Mouse (Mus musculus) mouse embryonic stem cell (cell line): ENCODE data around the gene Ppp1r12a.

Experiments used
- in situ Hi-C, 2 experiments: fragments of 300-500 bp; cut with MboI; formaldehyde crosslinking; loops; 1 replicate in 1 of 2; 3 replicates in 1 of 2; pipeline ENCODE4 v1.14.3; 2019 to 2020; ENCODE audit warnings: low sequenced_read_pairs in 2 of 2, low pct_unique_long_range_greater_than_20kb in 1 of 2, mixed read lengths in 1 of 2; ENCODE audit not compliant: unreplicated experiment in 1 of 2

Gene Ppp1r12a

DNA sequence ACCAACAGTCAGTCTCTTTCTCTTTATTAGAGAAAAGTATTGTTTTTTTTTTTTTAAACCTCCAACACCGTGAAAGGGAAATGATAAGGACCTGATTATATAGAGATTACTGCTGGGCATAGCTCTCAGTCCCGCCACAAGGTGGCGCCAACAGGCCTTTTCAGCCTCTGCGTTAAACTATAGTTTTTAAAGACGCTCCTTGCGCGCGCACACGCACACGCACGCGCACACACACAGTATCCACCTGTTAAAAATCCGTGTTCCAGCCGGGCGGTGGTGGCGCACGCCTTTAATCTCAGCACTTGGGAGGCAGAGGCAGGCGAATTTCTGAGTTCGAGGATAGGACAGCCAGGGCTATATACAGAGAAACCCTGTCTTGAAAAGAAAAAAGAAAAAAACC lies 138.8 kb downstream of the Ppp1r12a start:
- in situ Hi-C loops: no loop called here

GRCm38 (mm10) chr10:108307772-108308171 lies 145.8 kb downstream of the Ppp1r12a start:
- in situ Hi-C loops: no loop called here

DNA sequence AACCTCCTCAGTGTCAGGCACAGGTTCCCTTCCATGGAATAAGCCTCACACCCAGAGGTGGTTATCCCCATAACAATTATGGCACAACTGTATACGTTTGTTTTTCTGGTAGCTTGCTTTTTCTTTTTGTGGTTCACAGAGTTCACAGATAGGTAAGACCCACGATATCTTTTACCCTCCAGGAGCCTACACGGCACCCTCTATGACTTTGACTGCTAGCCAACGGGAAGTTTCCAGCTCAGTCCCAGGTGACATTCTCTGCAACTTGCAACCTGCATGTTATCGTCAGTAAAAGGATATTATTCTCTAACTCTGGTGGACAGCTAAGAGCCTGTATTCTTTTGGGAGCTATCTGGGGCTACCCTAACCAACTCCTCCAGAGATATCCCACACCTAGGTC lies 148.2 kb downstream of the Ppp1r12a start:
- in situ Hi-C loops: no loop called here

- in situ Hi-C loops: no loop called here
Observed at GRCm38 (mm10) chr10:108311396-108311795, 149.4 kb downstream of the Ppp1r12a start.

DNA sequence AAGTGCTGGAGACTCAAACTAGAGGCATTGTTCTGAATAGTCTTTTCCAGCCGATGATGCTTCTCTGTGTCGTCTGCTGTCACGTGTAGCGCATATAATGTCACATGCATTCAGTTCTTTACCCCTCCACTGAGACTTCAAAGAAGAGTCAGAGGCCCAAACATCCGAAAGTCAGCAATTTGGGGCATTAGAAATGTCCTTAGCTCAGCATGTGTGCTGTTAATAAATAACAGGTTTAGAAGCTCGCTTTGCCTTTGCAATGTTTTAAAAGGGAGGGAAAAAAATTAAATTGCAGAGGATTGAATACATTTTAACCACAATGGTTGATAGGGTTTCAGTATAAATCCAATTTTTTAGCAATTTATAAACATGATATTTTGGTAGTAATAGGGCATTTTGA lies 151.9 kb downstream of the Ppp1r12a start:
- in situ Hi-C loops: no loop called here

DNA sequence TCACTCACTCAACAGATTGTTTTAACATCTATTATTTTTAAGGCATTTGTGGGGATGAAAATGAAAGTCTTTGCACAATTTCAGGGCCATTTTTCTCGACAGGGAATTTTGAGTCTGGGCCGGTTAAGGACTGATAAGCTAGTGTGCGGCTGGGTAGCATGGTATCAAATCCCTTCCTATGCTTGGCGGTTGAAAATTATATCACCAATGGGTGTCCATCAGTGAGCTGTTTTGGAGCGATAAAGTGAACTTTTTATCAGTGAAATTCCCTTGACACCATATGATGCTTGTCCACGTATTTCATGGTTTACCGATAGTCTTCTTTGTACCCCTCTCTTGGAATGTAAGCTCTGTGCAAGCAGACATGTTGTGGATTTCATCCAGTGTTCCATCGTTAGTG lies 152.4 kb downstream of the Ppp1r12a start:
- in situ Hi-C loops: no loop called here

DNA sequence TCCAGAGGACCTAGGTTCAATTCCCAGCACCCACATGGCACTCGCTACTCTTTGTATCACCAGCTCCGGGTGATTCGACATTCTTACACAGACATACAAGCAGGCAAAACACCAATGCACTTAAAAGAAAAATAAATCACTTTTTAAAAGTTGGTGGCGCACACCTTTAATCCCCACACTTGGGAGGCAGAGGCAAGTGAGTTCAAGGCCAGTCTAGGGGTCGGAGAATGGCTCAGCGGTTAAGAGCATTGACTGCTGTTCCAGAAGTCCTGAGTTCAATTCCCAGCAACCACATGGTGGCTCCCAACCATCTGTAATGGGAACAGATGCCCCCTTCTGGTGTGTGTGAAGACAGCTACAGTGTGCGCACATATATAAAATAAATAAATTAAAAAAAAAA lies 153.2 kb downstream of the Ppp1r12a start:
- in situ Hi-C loops: no loop called here

DNA sequence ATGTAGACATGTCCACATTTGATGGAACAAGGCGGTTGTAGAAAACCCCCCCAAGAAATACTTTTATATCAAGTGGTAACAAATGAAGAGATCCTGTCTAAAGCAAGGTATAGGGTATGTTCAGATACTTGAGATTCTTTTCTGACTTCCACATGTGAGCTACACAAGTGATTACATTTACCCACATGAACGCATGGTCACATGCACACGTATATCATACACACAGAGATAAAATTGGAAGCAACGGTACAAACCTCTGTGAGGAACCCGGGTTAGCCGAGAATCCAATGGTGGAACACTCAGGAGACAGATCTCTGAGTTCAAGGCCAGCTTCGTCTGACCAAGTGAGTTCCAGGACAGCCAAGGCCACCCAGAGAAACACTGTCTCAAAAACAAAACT lies 166.4 kb downstream of the Ppp1r12a start:
- in situ Hi-C loops: no loop called here

DNA sequence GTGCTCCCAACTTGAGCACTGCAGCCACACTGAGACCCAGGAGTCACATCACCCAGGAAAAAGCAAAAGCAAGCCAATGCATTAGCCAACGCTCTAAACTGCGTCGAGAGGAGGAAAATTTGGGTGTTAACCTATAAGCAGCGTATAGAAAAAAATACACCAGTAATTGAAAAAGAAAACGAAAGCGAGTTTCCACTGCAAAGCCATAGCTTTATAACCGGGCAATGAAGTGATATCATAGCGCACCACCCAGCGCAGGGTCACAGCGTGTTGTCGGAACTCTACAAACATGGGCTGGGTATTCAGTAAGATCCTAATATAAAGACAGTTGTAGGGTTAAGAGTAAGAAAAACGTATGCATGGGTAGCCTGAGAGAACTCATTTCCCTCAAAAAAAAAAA lies 167.0 kb downstream of the Ppp1r12a start:
- in situ Hi-C loops: no loop called here

GRCm38 (mm10) chr10:108329771-108330170 lies 167.8 kb downstream of the Ppp1r12a start:
- in situ Hi-C loops: no loop called here

DNA sequence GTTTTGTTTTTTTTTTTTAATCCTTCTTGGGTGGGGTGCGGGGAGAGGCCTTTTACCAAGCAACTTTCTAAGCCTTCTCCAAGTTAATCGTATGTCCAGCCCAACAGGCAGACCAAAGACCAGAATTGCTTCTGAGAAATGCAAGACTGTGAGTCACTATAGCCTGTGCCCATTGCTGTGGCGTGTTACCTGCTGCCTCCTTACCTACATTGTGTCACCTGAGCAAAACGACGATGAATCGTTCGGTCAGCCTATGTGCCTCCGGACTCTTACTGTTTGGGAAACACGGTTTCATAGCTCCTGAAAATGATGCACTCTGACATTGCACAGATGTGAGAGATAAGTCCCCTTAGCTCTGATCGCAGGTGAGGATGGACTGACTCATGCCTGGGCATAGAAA lies 169.0 kb downstream of the Ppp1r12a start:
- in situ Hi-C loops: no loop called here

DNA sequence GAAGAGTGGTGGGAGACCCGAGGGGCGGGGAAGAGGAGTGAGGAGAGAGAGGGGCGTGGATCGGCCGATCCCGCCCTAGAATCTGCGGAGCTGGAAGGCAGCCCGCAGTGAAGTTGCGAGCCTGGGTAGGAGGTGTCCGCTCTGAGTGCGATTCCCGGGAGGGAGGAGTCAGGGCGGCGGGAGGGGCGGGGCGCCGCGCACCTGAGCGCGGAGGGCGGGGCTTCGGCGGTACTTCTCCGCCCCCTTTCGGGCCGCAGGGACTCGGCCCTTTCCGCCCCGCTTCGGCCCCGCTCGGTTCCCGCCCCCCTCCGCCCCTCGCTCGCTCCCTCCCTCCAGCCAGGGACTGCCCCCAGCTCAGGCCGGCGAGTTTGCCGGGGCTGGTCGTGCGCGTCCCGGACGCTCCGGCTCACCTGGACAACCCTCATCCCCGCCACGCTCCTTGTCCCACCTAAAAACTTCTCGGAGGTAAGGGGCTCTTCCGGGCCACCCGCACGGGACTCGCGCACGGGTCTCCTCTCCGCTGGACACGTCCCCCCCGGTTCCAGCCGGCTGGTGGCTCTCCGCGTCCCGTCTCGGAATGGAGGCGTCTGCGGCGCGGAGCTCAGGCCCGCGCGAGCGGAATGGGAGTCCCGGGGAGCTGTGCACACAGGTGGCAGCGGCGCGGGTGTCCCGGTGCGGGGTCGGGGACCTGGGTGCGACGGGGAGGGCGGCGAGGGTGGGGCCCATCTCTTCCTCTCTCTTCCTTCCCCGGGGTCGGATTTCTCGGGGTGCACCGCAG lies 170.0 kb downstream of the Ppp1r12a start, which contains the start of gene Pawr:
TSS of gene Pawr (plus strand) at position 338 of the 778 bp plus-strand sequence.
- in situ Hi-C loops: no loop called here

DNA sequence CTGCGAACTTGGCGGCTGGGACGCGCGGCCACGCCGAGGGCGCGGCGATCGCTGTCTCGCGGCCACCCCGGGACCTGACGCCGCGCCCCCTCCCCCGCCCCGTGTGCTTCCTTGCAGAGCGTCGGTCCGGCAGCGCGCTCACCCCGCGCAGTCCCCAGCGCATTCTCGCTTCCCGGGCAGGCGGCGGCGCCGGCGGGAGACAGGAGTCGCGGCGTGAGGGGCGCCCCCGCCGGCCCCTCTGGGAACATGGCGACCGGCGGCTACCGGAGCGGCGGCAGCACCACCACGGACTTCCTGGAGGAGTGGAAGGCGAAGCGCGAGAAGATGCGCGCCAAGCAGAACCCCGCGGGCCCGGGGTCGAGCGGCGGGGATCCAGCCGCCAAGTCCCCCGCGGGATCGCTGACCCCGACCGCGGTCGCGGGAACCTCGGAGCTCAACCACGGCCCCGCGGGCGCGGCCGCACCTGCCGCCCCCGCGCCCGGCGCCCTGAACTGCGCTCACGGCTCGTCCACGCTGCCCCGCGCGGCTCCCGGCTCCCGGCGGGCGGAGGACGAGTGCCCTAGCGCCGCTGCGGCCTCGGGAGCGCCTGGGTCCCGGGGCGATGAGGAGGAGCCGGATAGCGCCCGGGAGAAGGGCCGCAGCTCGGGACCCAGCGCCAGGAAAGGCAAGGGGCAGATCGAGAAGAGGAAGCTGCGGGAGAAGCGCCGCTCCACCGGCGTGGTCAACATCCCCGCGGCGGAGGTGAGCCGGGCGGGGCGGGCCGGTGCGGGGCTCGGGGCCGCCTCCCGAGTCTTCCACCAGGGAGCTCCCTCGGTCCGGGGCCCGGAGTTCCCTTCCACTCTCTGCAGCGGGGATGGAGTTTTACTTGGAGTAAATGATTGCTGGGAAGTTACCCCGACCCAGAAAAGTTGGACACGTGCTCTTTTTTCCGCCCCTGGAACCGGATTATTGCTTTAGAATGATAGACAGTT lies 170.9 kb downstream of the Ppp1r12a start:
- in situ Hi-C loops: no loop called here

DNA sequence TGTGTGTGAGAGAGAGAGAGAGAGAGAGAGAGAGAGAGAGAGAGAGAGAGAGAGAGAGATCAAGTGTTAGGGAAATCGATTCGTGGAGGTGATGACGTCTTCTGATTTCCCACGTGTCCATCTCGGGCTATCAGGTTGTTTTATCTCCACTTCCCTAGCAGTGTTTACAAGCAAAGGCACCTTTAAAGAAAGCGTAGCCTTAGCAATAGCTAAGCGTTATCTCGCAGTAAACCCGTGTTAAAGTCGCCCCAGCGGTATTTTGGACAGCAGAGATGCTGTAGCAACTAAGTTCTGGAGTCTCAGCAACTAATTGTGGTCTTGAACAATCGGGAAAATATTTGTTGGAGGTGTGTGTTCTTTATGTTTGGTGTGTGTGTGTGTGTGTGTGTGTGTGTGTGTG lies 171.6 kb downstream of the Ppp1r12a start:
- in situ Hi-C loops: no loop called here
